Mouse (Mus musculus): ENCODE data around the gene Eaf1. TPM values are rescaled to one million over a fixed set of nuclear protein-coding genes. Genes with fewer than 3 reads are reported as not detected.
"Not testable (repeated sequence)": the region's sequence is repeated elsewhere in the genome, so short reads cannot be mapped to it uniquely, and the experiment has no call there.

The Eaf1 gene
- 1 to 10 TPM; 8.5 to 8.6 TPM for total RNA-seq (2021)
- long read RNA-seq, experiment 1, full-length matches to known transcripts: 7 of 13 reads
- long read RNA-seq, experiment 1, partial matches to known transcripts: 5 of 13 reads
- long read RNA-seq, experiment 1, other reads (novel, unspliced or antisense): 1 of 13 reads
- long read RNA-seq, experiment 2, full-length matches to known transcripts: 8 of 10 reads
- long read RNA-seq, experiment 2, partial matches to known transcripts: 0 of 10 reads
- long read RNA-seq, experiment 2, other reads (novel, unspliced or antisense): 2 of 10 reads

DNA sequence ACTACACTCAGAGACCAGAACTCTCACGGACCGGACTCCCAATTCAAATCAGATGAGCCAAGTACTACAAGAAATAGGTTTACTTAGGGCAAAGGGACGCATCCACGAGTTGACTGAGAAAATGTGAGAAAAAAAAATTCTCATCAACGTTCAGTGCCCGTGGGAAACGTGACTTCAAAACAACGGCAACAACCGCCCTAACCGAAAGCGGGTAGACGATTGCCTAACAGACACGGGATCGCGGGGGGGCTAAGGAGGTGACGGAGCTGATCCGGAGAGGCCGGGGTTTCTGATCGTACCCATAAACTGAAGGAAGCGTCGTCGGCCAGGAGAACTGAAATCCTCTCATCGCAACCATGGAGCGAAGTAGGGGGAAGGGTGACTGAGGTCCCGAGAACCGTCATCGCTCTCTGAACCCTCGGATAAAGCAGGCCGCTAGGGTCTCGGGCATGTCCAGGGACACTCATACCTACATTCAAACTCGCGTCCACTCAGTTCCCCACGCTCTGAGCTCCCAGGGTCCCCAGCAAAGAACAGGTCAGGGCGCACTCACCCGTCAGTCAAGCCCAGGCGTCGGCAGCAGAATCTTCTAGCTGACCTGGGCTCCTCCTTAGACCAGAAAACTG lies at the start of gene Eaf1:
Gene Eaf1, plus strand, starts transcription at position 51 of the 626 bp plus-strand sequence.
- no peak for DNase-seq

DNA sequence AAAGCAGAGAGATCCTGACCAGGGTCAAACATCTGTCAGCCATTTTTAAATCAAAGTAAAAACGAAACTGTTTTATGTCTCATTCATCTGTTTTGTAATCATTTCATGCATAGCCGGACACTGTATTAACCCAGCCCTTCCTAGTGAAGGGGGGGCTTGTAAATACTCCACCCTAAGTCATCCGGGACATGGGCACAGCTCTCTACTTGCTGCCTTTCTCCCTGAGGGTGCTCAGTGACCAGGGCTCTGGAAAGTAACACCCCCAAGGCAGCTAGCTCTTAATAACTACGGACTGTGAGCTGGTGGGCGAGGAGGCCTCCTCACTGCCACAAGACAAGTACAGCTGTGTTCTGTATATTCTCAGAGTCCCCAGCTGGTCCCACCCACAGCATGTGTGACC lies 45.2 kb upstream of the Eaf1 start:
- DNase-seq: no peak

DNA sequence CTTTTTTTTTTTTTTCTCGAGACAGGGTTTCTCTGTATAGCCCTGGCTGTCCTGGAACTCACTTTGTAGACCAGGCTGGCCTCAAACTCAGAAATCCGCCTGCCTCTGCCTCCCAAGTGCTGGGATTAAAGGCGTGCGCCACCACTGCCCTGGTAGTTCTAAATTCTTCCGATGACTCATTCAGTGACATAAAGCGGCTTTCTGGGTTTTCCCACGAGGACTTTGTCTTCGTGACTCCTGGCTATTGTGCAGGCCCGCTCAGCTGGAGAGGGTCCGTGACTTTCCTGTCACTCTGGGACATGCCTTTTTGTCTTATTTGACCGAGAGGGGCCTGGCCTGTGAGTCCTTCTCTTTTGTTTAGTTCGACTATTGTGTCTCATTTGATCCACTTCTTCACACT lies 40.3 kb upstream of the Eaf1 start:
- DNase-seq: not testable (repeated sequence)

DNA sequence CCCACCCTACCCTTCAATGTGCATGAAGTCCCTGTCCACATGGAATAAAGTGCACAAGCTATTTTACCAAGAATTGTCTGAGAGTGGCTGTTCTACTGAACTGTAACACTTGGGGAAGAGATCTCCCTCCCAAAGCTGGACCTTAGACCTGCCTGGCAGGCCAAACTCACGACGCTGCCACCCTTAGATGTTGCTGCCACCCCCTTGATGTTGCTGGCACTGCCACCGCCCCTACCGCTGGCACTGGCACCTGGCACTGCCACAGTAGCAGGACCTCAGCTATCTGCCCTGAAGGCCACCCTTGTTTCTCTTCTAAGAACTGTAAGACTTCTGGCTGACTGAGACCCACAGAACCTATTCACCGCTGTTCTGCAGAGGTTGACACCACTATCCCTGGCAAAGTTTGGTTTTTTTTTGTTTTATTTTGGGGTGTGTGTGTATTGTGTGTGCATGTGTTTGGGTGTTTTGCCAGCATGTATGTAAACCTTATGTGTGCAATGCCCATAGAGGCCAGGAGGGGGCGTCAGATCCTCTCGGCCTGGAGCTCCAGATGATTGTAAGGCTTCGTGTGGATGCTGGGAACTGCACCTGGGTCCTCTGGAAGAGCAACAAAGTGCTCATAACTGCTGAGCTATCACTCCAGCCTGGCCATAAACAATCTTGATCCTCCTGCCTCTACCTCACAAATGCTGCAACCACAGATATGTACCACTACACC lies 39.2 kb upstream of the Eaf1 start:
- no peak for DNase-seq

DNA sequence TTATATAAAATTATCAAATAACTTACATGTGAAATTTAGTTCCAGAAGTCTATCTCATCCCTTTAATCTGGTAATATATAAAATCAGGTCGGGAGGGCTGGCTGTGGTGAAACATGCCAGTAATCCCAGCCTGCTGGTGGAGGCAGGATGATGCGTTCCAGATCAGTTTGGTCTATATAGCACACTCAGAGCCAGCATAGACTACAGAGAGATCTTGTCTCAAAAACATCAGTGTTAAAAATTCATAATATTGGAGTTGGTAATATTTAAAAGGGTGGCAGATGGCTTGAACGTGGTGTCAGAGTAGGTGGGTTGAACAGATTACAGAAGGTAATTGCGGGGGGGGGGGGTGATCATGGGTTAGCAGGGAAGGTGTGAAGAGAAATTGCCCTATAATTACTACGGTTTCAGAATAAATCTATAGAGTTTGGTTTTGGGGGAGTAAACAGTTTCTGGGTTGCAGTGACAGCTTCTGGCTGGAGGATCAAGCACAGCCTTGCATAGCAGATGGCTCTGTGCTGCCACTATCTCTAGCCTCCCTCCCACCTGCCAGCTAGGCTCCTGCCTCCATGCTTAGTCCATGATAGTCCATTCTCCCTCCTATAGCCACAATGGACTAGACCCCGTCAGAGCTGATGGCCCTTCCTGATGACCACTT lies 38.0 kb upstream of the Eaf1 start:
- no peak for DNase-seq

DNA sequence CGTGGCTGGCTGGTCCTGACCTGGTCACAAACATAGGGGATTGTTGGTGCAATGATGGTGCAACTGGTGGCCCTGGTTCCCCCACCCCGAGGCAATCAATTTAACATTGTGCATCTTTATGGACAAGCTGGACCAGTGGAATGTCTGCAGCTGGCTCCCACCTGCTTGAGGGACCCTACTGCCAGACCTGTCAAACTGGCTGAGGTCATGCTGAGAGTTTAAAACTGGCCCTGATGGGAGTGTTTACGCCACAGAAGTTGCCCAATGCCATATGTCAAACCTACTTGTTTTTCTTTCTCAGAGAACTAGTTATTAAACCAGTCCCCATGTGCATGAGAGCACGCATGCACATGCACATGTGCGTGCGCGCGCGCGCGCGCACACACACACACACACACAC lies 36.2 kb upstream of the Eaf1 start:
- DNase-seq: no peak

DNA sequence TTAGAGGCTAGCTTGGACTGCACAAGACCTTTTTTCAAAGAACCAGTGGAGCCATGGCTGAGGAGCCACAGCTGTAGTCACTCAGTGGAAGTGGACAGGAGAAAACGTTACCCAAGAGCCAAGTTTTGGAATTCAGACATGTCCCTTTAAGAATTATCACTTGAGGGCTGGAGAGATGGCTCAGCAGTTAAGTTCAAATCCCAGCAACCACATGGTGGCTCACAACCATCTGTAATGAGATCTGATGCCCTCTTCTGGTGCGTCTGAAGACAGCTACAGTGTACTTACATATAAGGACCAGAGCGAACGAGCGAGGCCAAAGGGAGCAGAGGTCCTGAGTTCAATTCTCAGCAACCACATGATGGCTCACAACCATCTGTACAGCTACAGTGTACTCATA lies 32.0 kb upstream of the Eaf1 start:
- not testable (repeated sequence) for DNase-seq

DNA sequence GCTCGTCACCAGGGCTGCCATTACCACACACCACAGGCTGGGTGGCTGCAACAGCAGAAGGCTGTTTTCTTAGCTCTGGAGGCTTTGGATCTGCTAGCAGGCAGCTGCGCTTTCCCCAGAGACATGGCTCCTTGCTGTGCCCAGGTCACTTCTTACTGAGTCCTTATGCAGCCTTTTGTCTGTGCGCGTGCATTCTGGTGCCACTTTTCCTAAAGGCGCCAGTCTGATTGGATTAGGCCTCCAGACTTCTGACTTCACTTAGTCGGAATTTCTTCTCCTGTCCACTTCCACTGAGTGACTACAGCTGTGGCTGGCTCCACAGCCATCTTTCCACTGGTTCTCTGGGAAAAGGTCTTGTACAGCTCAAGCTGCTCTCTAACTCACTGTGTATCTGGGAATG lies 31.3 kb upstream of the Eaf1 start:
- no peak for DNase-seq

DNA sequence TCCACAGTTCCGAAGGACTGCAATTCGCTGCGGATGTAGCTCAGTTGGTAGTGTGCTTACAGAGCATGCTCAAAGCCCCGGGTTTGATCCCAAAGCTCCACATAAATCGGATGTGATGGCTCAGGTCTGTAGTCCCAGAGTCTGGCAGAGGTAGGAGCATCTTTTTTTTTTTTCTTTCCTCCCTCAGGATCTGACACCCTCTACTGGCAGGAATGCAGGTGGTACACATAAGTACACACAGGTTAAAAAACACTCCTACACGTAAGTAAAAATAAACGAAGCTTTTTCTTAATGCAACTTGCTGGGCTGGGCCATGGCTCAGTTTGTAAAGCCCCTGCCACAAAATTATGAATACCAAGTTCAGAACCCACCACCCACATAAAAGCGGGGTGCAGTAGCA lies 30.0 kb upstream of the Eaf1 start:
- no peak for DNase-seq

DNA sequence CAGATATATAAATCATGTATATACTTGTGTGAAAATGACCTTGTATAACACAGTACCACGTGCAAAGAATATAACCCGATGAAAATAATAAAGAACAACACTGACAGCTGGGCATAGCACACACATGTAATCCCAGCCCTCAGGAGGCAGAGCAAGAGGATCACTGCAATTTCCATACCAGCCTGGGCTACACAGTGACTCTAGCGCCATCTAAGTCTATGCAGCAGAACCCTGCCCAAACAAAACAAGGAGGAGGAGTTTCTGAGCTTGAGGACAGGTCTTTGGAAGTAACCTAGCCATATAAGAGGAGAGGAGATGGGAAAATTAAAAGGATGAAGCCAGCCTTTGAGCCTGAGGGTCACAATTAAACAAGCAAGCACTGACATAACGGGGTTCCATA lies 24.5 kb upstream of the Eaf1 start:
- DNase-seq: no peak

DNA sequence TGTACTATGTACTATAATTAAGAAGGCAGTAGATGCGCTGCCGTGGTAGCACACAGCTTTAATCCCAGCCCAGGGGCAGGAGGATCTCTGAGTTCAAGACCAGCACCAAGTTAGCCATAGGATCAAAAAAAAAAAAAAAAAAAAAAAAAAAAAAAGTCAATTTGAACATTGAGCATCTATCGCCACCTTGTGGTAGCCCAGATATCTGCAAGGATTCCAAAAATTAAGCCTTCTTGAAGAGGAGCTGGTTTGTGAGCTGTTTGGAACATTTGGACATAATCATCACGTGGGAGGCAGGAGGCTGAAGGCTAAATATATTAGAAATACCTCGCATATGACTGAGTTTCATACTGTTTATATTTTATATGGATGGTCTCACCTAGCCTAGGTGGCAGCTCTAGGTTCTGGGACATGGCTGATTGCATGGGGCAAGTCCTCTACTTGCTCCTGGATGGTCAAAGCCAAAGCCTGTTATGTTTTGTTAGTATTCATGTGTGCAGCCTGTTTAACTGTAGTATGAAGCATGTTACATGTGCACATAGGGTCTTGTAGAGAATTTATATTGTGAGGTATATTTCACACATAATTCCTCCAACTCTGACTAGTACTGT lies 21.6 kb upstream of the Eaf1 start:
- DNase-seq: no peak

DNA sequence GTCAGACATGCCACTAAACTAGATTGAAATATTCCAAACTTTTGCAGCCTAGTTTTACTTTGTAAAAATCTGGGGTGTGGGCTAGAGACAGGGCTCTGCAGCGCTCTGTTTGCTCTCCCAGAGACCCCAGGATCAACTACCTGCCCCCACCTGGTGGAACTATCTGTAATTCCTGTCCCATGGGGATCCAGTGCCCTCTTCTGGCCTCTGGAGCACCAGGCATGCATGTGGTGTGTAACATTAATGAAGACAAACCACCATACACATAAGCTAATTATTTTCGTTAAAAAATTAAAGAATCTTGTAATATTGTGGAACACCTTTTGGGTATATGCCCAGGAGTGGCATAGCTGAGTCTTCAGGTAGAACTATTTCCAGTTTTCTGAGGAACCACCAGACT lies 20.9 kb upstream of the Eaf1 start:
- no peak for DNase-seq

DNA sequence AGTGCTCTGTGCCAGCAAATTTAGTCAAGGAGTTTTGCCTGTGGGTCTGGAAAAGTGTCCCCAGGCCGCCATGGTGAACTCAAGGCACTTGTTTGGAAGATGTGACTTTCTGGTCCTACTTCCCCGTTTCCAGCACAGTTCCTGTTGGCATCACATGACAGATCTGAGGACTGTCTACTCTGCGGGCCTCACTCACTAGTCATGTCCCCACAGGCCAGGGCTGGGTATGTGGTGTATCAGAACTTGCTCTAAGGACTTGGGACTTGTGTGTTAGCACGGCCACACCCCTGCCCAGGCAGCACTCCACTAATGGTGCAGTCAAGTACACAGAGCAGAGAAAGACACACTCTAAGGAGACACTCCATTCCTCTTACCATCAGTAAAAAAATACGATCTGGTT lies 11.8 kb upstream of the Eaf1 start:
- no peak for DNase-seq

DNA sequence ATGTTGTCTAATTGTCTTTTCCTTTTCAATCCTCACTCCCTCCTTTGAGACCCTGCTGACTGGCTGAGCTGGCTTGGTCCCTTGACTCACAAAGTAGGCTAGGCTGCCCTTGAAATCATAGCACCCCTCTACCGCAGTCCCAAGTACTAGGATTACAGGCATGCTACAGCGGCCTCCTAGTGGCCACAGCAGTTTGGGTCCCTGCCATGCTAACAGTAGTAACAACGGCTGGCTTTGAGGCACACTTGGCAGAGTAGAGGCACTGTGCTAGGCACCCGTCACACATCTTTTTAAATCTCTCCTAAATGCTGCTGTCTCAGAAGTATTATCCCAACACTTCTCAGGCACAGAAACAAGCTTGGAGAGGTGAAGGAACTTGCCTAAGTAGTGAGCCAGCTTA lies 7.7 kb upstream of the Eaf1 start:
- no peak for DNase-seq

DNA sequence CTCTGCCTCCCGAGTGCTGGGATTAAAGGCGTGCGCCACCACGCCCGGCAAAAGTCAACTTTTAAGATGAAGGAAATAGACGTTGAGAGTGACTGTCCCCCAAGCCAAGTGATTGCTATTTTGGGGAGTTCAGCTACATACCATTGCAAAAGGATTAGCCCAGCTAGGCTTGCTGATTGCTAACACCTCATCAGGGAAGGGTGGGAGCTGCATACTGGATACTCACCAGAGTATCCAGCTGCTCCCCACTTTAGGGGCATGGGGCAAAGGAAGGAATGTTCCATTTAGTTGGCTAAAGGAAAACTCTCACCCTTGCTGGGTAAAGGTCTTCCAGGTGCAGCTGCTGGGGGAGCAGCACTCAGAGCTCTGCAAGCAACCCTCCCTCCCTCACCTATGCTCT lies 6.1 kb upstream of the Eaf1 start:
- DNase-seq: no peak

DNA sequence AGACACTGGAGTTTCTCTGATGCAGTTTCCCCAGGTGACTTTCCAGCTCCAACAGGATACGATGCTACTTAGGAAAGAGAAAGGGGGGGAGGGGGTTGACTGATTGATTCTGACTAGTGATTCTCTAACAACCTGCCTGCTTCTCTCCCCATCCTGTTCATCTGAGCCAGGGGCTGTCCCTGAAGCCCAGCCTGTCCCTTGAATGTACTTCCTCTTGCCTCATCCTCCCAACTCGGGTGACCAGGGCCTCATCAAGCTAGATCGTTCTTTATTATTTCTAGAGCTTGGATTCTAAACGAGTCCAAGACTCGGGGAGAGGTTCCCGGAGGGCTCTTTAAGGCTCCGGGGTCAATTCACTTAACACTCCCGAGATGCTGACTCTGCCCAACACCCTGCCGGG lies 298 bp upstream of the Eaf1 start:
- DNase-seq: no peak

DNA sequence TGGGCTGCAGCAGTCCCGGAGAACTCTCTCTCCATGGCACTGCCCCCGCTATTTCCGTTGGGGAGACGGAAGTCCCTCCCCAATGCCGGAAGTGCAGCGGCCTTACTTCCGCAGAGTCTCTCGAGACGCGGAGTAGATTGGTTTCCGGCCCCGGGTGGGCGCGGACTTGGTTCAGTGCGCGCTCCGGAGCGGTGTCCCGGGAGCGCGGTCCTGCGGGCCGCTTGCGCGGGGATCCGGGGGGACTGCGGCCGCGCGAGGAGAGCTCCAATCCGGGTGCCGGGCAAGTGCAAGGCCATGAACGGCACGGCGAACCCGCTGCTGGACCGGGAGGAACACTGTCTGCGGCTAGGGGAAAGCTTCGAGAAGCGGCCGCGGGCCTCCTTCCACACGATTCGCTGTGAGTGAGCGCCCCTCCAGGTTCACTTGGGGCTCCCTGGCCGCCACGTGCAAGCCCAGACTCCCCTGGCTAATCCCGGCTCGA lies 816 bp downstream of the Eaf1 start, which contains the start of gene Mettl6:
Gene Mettl6, minus strand, starts transcription at position 66 of the 481 bp plus-strand sequence.
- DNase-seq: peak; percentile 86

DNA sequence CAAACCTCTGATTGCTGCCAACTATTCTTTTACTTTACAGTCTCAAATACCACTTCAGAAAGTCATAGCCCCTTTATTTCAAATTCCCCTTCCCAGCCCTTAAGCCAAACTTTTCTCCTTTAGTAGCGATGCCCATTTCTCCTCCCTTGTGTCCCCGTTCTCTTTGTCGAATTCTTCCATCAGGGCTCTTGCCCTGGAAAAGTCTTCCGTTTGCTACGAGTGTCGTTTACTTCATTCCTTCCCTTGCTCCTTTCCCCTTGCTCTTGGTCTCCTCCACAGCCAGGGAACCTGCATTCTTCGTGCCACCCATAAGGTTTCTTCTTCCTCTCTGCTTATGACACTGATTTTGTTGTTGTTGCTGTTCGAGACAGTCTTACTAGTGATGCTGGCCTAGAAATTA lies 1.3 kb downstream of the Eaf1 start:
- no peak for DNase-seq

DNA sequence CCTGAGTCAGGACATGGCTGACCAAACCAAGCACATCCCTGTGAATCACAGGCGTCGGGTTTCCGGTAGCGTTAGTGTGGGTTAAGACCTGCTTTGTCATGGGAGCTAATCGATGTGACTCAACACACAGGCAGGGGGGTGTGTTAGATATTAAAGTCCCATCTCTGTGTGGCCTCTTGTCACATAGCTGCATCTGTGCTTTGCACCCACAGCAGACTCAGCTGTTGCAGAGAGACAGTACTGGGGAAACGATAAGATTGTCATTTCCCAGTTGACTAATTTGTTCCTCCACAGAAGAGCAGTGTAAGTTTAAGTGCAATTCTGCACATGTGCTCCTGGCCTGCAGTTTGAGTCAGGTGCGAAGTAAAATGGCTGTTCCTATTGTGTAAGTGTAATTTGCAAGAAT lies 2.0 kb downstream of the Eaf1 start:
- no peak for DNase-seq

DNA sequence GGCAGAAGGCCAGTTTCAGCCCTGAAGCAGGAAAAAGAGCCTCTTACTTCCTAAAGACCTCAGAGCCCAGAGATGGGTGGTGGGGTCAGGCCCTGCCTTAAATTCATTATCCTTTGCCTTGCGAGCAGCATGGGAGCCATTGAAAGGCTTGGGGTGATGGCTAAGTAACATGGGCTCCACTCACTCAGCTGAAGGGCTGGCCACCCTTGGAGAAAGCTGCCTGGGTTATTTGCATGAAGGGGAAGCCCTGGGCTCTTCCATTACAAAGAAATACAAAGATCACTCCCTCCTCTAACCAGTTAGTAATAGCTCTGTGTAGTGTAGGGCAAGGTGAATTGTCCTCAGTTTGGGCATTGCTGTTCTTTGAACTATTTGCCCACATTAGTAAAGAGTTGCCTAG lies 5.3 kb downstream of the Eaf1 start:
- DNase-seq: no peak

DNA sequence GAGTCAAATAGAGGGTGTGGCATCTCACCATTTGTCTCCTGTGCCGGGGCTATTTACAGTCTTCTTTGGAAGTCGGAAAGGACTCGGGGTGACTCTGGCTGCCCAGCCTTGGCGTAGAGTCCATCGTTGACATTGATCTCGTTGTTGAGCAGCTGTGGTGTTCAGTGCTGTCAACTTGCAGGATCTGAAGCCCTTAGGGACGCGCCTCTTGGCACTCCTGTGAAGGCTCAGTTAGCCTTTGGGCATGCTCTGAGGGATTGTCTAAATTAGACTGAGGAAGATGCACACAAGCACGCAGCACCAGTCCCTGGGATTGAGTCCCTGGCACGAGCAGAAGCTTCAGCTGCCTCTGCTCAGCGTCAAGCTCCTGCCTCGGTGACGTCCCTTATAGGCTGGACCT lies 9.2 kb downstream of the Eaf1 start:
- DNase-seq: peak; percentile 78

DNA sequence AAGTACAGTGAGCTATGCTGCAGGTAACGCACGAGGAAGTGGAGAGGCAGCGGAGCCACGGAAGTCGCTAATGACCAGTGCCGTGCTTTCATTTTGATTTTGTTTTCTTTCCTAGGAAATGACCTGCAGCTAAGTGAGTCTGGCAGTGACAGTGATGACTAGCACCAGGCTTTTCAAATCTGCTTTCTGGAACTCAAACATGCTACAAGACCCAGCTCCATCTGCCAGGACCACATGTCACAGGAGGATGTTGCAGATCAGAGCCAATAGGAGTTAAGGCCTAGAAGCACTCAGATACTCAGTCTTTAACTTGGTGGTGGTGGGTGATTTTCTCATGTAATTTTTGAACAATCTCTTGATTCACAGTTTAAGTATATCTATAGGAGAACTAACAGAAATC lies 12.3 kb downstream of the Eaf1 start:
- DNase-seq: no peak

DNA sequence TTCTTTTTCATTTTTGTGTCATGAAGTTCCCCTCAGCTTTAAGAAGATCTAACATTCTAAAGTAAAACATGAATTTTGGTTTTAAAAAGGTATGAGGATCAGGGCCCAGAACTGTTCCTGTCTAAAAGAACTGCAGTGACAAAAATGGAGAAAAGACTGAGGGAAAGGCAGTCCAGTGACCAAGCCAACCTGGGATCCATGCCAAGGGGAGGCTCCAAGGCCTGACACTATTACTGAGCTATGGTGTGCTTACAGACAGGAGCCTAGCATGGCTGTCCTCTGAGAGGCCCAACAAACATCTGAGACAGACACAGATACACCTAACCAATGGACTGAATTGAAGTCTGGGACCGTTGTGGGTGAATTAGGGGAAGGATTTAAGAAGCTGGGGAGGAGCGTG lies 15.7 kb downstream of the Eaf1 start:
- no peak for DNase-seq
